Mouse (Mus musculus) testis, postnatal 14 days (tissue): ENCODE results near the gene Add2.
A peak's percentile ranks its signal among the peaks of the same experiment; 100 is the strongest.

Source experiments
- DNase-seq: peaks from one replicate; pipeline ENCODE4 v3.0.0; 2021; ENCODE audit warnings: low spot score

Gene Add2

DNA sequence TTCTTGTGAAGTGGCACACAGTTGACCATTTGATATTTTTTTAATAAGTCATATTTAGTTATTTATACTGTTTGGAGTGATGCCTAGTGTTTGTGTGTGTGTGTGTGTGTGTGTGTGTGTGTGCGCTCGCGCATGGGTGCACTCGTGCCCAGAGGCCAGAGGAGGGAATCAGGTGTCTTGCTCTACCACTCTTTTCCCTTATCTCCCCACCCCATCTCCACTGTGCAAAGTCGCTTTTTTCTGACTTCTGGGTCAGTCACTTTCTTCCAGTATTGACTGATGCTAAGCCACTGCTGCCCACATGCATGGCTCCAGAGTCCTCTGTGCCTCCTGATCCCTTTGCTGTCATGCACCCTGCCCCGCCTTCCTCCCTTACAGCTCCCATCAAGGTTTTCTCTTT is 112.8 kb downstream of the Add2 start:
- no peak for DNase-seq

DNA sequence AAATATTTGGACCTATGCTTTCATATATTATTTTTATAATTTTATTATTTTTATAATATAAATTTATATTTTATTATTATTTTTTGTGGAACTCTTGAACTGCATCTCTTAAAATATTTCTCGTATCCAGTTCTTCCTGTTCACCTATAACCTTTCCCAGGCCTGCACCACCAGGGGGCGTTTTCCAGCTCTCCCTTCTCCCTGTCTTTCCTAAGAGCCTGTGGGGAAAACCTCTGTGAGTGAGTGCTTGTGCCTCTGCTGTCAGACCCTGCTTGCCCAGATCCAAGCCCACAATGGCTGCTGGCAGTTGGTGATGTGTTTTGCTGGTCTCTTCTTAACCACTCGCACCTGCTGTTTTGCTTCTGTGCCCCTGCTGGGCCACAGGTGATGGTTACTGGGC is 113.3 kb downstream of the Add2 start:
- DNase-seq: peak; percentile 31

DNA sequence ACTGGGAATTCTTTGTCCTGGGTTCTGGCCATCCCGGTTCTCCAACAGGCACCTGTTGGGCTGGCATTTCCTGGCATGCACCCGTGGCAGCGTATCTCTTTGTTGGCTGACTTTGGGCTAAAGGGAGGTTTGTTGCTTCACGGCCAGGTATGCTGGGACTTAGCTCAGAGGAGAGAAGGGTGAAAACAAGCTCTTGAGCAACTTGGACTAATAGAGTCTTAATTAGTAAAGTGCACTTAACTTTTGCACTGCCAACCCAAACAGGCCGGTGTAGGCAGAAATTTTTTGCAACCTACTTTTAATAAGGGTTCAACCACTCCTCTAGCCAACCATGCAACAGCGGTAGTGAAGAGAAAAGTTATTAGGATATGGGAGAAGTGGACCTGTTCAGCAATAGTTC is 116.5 kb downstream of the Add2 start:
- DNase-seq: no peak

DNA sequence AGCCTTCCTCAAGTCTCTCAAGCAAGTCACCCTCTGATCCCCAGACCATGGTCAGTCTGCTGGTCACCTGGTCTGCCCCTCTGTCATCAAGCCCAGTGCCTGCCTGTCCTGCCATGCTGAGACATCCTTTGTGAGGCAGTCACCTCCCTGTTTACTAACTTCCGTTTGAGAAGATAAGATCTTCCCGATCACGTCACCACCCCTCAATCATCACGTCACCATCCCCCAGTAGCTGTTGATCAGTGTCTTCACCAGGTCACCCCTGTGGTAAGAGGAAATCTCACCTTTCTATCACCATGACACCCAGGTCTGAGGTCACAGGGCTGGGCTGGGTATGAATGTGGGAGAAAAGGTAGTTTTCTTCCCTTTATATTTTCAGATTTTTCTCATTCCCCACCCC is 120.0 kb downstream of the Add2 start:
- DNase-seq: no peak

DNA sequence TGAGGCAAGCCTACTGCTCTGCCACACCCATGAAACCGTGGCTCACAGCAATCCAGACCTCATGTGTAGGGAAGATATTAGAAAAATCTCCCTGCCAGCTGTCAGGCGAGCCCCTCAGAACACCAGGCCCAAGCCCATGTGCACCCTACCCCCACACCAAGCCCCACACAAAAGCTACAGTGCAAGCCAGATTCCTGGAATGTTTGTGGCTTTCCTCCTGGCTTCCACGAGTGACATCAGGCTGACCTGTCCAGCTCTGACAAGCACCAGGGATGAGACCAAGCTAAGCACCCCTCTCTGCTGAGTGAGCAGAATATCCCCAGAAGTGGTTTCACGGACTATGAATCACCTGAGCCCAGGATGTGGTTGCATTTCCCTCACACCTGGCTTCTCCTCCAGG is 120.5 kb downstream of the Add2 start:
- no peak for DNase-seq

DNA sequence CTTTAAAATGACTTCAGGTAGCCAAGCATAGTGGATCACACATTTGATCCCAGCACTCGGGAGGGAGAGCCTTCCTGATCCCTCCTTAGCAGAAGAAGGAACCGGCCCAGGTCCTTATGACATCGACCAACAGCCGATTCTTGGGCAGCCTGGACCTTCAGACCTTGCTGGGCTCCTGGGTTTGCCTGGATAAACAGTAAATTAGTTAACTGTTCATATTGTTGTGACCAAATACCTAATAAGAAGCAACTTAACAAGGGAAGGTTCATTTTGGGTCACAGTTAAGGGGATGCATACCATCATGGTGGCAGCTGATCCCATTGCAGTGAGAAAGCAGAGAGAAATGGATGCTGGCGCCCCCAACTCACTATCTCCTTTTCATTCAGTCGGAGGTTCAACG is 124.2 kb downstream of the Add2 start:
- no peak for DNase-seq

DNA sequence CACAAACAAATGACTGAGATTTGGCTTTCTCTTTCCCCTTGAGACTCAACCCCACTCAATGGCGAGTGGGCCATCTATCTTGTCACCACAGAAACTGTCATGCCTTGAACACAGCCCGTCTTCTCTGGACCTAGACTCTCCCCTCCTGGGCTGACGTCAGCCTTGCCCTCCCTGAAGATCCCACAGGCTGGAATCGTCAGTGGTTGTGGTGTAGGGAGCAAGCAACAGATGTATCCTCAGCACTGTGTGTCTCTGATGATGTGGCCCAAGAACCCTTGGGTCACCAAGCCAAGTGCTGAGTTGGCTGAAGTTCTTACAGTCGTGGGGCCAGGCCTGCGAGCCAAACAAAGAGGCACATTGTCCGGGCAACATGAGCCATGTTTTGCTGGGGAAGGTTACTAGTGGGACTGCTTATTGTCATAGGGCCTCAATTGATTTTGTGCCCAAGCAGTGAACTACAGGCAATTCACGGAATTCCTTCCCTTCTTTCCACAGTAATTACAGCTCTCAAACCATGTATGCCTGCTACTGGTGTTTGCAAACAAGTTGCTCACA is 125.0 kb downstream of the Add2 start:
- no peak for DNase-seq

DNA sequence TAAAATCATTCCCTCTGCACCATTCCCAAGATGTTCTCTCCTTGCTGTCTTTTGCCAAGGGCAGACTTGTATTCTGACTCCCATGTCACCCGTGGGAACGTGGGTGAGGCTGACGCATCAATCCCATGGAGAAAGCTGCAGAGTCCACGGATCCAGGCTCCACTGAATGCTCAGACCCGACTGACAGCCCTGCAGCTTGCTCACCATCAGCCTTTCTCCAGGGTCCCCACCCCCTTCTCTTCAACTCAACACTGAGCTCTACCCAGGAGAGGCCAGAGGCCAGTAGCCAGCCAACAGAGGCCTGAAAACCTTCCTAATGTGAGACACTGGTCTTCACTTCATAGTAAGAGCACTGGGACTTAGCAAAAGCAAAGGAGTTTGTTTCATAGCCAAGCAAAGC is 125.5 kb downstream of the Add2 start:
- DNase-seq: no peak

DNA sequence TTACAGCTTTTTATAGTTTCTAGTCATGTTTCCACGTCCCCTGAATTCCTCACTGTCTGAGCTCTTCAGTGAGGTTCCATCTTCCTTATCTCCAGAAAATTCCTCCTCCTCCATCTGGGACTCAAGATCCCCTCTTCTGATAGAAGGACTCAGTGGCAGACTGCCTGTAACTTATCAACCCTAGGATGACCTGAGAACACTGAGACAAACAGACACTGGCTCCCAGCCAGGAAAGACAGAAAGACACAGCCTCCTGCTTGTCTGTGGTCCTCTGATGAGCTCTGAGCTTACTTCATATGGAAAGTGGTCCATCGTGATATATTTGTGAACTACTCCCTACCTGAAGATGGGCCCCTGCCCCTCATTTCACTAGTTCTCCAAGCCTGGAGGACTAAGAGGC is 126.0 kb downstream of the Add2 start:
- DNase-seq: no peak

DNA sequence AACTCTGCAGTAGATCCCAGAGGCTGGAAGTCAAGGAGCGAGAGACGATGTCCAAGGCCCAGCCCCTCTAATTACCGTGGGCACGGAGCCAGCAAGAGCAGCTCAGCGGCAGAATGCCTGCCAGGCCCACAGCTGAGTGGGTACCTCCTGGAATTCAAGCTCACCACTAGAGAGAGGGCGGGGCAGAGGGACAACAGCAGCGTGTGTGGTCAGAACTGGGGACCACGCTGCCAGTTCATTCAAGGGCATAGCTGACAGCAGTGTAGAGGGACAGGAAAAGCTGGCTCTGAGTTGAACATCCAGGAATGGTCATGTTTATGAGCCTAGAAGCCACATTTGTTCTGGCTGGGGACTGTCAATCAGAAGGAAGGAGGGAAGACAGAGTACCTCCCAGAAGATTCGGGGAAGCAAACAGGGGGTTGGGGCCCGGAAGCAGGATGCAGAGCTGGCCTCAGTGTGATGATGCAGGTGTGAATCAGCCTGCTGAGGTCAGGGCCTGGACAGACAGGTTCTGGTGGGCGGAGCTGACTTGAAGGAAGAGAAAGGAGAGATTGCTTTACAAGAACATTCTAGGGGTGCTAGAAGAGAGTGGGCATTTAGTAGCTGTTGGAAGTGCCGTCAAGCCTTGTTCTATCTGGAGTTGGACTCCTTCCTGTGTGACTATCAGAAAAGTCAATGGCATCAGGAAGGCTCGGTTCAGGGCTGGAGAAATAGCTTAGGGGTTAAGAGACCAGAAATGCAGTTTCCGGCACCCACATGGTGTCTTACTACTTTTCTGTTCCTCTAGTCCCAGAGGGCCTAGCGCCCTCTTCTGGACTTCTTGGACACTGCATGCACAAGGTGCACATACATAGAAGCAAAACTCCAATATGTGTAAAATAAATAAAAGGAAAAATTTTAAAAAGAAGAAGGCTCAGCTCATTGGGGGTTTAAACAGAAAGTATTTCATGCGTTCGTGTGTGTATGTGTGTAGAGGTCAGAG is 129.1 kb downstream of the Add2 start:
- peak; percentile 15 for DNase-seq

DNA sequence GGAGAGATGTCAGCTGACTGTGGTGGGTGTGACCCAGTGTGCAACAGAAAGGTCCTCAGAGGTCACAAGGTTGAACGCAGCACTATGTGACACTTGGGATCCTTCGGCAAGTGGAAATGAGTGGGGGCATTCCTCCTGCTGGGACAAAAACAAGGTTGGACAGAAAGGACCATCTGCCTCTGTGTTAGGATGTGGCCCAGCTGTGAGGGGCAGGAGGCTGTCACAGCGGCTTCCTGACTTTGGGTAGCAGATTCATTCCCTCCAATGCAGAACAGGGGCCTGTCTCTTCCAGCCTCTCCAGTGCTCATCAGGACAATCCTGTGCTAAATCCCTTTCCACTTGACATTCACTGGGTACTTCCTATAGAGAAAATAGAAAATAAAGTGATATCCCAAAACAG is 132.4 kb downstream of the Add2 start:
- DNase-seq: no peak

DNA sequence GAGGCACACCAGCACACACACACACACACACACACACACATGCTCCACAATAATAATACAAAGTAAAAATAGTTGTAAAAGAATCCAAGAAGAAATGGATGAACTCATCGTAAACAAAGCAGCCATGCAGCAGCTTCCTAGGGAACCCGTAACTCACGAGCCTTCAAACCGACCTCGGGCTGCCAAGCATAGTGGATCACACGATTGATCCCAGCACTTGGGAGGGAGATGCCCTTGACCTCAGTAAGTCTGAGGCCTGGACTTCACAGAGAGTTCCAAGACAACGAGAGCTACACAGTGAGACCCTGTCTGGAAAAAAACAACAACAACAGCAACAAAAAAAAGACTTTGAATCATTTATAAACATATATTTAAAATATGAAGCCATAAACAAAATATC is 133.1 kb downstream of the Add2 start:
- DNase-seq: no peak

DNA sequence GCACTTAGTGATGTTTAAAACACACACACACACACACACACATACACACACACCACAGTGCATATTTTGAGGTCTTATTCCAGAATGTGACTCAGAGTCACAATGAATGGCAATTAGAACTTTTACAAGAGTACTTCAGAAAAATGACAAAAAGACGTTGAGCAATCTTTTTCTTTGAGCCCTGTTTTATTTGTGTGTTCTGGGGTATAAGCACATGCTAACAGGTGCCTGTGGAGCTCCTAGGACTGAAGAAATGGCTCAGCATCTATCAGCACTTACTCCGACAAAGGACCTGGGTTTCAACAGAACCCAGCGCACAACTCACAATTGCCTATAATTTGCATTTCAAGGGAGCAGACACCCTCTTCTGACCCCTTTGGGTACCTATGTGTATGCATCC is 135.5 kb downstream of the Add2 start:
- no peak for DNase-seq

DNA sequence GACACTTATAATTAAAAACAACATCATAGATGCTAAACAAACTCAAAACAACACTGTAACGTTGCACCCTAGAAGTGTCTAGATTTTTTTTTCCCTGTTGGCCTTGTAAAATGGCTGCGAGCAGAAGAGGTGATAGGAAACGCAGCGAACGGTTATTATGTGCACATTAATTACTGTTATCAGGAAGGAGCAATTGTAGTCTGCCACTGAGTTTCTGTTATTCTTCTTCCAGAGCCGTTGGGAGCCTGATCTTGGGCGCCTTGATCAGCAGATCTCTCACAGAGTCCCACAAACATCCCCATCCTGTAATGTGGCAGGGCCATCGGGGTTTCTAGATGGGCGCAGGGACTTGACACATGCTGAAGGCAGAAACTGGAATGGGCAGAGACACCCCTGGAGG is 137.9 kb downstream of the Add2 start:
- DNase-seq: no peak

DNA sequence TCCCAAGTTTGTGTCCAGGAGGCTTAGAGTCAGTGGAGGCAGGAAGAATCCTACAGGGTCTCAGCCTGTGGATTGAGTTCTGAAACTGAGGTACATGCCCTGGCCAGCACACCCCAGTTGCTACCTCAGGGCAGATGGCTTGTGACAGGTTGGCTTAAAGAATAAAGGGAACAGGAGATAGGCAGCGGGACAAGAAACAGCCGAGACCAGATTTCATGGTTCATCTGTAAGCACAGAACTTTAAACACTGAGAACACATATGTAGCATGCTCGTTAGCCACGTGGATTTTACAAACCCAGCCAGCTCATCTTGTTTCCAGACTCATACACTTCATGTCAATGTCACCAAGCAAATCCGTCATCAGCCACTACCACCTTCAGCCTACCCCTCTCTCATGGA is 139.4 kb downstream of the Add2 start:
- no peak for DNase-seq

DNA sequence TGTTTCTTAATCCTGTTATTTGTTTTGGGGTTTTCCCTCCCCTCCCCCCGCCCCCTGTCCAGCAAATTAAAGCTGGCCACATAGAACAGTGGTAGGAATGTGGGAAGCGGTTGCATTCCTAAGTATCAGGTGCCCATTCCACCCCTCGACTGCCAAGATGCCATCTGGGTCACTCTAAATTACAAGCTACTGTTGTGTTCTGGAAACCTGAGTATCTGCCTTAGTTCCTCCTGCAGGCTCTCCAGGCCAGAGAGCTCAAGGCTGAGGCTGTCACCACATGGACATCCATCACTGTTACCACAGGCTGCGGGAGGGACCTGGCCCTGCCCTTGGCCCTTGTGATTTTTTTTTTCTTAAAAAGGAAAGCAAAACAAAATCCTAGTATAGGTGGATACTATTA is 140.7 kb downstream of the Add2 start:
- DNase-seq: no peak
